Mouse (Mus musculus) liver, adult 2 months (tissue): Measurements from ENCODE around the gene Htr2c.

Source experiments
- CTCF ChIP-seq: fragments of 200-500 bp; IDR thresholded peaks from 2 replicates; pipeline ENCODE4 v1.5.1; 2011; ENCODE audit warnings: low read depth, low read length, control low read depth
- POLR2A ChIP-seq: fragments of 200-500 bp; IDR thresholded peaks from 2 replicates; pipeline ENCODE4 v1.6.1; 2011; ENCODE audit warnings: low read length, control low read depth; ENCODE audit not compliant: insufficient read depth; ENCODE audit errors: extremely low read depth

DNA sequence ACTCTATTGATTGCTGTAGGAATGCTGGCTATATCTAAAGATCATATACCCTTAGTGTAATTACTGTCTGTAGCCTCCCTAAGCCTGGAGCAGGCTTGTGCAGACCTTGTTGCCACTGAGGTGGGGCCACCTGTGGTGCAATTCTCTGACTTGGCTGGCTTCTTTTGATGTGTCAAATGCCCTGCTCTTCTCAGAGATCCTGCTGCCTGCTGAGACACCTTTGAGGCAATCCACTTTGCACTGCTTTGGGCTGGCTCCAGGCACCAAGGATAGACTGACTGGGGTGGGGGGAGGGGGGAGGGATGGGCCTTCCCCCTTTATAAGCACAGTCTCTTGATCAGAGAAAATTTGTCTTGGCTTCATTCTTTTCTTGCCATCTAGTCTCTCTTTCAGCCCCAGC, 252.9 kb downstream of the Htr2c start:
- TF ChIP-seq CTCF, result no peak
- TF ChIP-seq POLR2A, result no peak
